20 mouse cellular contexts compared by ENCODE assay signal in genomic region chr3:131026336-131026735, GRCm38 (mm10).
A peak's percentile ranks its signal among the peaks of the same experiment; 100 is the strongest.
DNase-seq lines count a peak whose midpoint lies in the region; ATAC-seq and TF ChIP-seq lines count a peak whose summit lies in the region.
"Had no signal": no experiment of that assay in that cellular context is flagged by ENCODE, and none has a peak within 500 bp of the region (broad histone marks: within the 10 kb centered on the region; RNA-seq: fewer than 3 reads in every experiment).

No protein-coding gene starts in this region.

- H3K36me3 ChIP-seq in thymus, adult 2 months (ENCODE audit: control insufficient read depth, insufficient read depth, low read length), result no peaks in the 10 kb centered on the region
- H3K36me3 ChIP-seq: embryonic facial prominence, embryonic 10.5 days; forebrain, embryonic 10.5 days; heart, embryonic 10.5 days; hindbrain, embryonic 10.5 days; hindbrain, embryonic 15.5 days had no signal

- H3K4me1 ChIP-seq in thymus, adult 2 months (replicated peaks; ENCODE audit: control insufficient read depth, insufficient read depth, low read length), result peaks cover 35% of the 10 kb centered on the region
- H3K4me1 ChIP-seq: embryonic facial prominence, embryonic 10.5 days; forebrain, embryonic 10.5 days; heart, embryonic 10.5 days; hindbrain, embryonic 10.5 days; hindbrain, embryonic 15.5 days had no signal

- peak; percentile 78 for ATAC-seq in activated CD4-positive, CD25-positive, alpha-beta regulatory T cell, adult 4 months
- no peak for ATAC-seq in erythroid progenitor cell, adult 5-6 weeks (replicated peaks; ENCODE audit: low FRiP score, poor library complexity, severe bottlenecking)
- no peak for ATAC-seq in megakaryocyte-erythroid progenitor cell, adult 5-6 weeks (replicated peaks; ENCODE audit: low FRiP score, low TSS enrichment, poor library complexity, severe bottlenecking)
- ATAC-seq: forebrain, embryonic 14.5 days; Patski had no signal

- H3K27me3 ChIP-seq in thymus, adult 2 months (ENCODE audit: control insufficient read depth, insufficient read depth, low read length), result no peaks in the 10 kb centered on the region
- H3K27me3 ChIP-seq: hindbrain, embryonic 15.5 days; Patski had no signal

- DNase-seq in CD4-positive, CD25-positive, alpha-beta regulatory T cell, adult 2 months (ENCODE audit: low read depth, low spot score), result peak; percentile 55
- DNase-seq in thymus, adult 2 months, result peak; percentile 39
- peak; percentile 46 for DNase-seq in thymus, postnatal 4 days
- DNase-seq in Muller cell, postnatal 12 days (ENCODE audit: inconsistent ontology term), result no peak
- DNase-seq: adrenal gland, adult 8-10 months; adrenal gland, postnatal 36 days; cerebellum, adult 2 months; cerebellum, postnatal 10 days; gastrocnemius, postnatal 36 days; heart, adult 18-20 months had no signal

- TF ChIP-seq CTCF in thymus, adult 2 months (IDR thresholded peaks at IDR 0.05; ENCODE audit: borderline replicate concordance, control insufficient read depth, extremely low read depth, insufficient read depth, low read length, poor library complexity), result no peak

- TF ChIP-seq POLR2A in thymus, adult 2 months (IDR thresholded peaks at IDR 0.05; ENCODE audit: control insufficient read depth, extremely low read depth, insufficient read depth, low read length, poor library complexity), result no peak

- WGBS in thymus, adult 2 months, result 26% methylated on average over 7 of the region's 7 CpGs

- peak overlapping the region; percentile 82 for H3K27ac ChIP-seq in thymus, adult 2 months (ENCODE audit: control insufficient read depth, insufficient read depth, low read length)
- H3K27ac ChIP-seq: embryonic facial prominence, embryonic 10.5 days; forebrain, embryonic 10.5 days; heart, embryonic 10.5 days; hindbrain, embryonic 10.5 days; hindbrain, embryonic 15.5 days had no signal

- no peak overlapping the region for H3K4me3 ChIP-seq in thymus, adult 2 months (ENCODE audit: control insufficient read depth, insufficient read depth, low read length)
- H3K4me3 ChIP-seq: embryonic facial prominence, embryonic 10.5 days; forebrain, embryonic 10.5 days; heart, embryonic 10.5 days; hindbrain, embryonic 10.5 days; hindbrain, embryonic 15.5 days had no signal
